Mouse (Mus musculus) right cerebral cortex, postnatal 4 days (tissue): Measurements from ENCODE around the gene Kcnmb2.

Source experiments
- DNase-seq: peaks from one replicate; pipeline ENCODE4 v3.0.0-alpha.2; 2022

The Kcnmb2 gene

GRCm38 (mm10) chr3:32149851-32150570 is 247.7 kb downstream of the Kcnmb2 start:
- DNase-seq: no peak

DNA sequence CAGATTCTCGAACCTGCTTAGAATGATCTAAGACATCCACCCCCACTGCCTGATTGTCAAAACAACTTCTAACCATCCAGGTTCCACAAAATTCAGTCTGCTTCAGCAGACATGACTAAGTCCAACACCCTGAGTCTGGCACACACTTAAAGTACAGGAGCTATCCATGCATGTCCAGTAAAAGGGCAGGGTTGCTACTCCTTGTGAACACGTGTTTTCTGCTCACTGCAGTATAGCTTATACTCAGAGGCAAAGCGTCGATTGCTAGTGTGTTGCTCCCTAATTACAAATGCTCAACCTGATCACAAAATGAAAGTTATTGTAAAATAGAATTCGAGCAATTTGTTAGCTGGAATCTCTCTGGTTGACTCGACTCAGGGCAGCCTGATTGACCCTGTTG is 278.2 kb downstream of the Kcnmb2 start:
- DNase-seq: no peak

DNA sequence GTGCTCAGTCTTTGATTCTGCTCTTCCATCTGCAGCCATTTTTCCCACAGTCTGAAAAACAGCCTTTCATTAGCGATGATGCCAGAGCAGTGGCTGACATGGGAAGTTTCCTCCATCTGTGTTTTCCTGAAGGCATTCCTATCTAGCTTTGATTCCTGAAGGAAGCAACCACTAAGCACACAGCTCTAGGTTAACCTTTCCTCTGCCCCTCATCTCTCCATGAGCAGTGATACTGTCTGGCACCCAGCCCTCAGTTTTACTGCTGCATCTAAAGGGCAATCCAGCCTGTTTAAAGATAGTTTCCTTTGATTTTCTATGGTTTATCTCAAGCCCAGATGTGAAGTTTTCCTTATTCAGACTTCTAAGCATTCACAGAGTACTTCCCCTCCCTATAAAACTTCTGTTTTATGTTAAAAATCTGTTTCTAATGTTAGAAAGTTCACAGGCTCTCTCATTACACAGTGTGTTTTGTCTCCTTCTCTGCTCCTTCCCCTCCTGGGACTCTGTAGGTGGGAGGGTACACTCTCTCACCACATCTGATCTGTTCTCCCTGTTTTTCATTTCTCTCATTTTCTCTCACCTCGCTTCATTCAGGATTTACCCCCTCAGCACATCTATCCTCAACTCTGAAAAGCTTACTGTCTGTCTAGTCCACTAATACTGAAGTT is 283.7 kb downstream of the Kcnmb2 start:
- no peak for DNase-seq

DNA sequence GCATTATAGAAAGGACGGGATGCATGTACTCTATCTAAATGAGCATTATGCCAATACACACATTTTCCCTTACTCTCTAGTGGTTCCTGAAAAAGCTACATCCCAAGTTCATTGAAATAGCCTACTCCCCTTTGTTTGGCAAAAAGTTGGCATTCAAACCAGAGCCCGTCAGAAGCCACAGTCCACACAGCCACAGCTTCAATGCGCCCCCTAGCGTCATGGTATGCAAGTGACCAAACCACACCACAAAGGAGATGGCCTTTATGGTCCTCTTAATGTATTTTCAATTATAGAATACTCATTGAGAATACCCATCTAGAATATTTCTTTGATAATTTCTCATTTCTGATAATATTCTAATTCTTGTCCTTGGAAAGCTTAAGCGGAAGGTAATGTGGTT is 286.2 kb downstream of the Kcnmb2 start:
- peak; percentile 62 for DNase-seq

- DNase-seq: no peak
Measured at GRCm38 (mm10) chr3:32188955-32189354, 286.6 kb downstream of the Kcnmb2 start.

DNA sequence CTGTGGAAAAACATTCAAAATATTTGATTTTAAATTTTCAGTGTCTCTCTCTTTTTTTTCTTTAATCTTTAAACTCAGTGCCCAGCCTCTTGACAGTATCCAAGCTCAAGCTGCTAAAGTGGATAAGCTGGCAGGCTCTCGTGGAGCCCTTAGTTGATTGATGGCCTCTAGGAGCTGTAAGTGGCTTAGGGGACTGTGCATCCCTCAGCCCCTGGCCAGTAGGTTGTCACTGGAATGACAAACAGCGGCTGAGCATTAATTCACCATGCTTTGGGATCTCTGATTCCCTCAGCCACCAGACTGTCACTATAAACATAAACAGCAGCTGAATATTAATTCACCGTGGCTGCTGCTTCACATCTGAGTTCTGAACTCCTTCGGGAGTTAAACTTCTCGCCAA is 287.6 kb downstream of the Kcnmb2 start:
- no peak for DNase-seq

GRCm38 (mm10) chr3:32194014-32194413 is 291.7 kb downstream of the Kcnmb2 start:
- DNase-seq: no peak

GRCm38 (mm10) chr3:32226755-32227154 is 324.4 kb downstream of the Kcnmb2 start:
- DNase-seq: no peak

DNA sequence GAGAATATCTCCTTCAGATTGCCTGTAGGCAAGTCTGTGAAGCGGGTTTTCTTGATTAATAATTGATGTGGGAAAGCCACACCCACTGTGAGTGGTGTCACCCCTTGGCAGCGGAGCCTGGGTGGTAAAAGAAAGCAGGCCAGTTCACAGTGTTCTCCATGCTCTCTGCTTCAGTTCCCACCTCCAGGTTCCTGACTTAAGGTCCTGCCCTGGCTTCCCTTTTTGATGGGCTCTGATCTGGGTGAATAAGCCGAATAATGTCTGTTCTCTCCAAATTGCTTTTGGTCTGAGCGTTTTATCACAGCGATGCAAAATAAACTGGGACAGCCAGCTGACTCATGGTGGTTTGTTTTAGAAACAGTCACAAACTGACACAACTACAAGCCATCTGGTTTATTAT is 334.5 kb downstream of the Kcnmb2 start:
- no peak for DNase-seq
